Mouse (Mus musculus) CD4-positive helper T cell, adult 2 months (primary cell): ENCODE measurements around the gene Kirrel3.

Experiments used
- DNase-seq: peaks from one replicate; pipeline ENCODE4 v3.0.0-alpha.2; 2012; ENCODE audit warnings: low read depth, missing footprints, low spot score

Gene Kirrel3

DNA sequence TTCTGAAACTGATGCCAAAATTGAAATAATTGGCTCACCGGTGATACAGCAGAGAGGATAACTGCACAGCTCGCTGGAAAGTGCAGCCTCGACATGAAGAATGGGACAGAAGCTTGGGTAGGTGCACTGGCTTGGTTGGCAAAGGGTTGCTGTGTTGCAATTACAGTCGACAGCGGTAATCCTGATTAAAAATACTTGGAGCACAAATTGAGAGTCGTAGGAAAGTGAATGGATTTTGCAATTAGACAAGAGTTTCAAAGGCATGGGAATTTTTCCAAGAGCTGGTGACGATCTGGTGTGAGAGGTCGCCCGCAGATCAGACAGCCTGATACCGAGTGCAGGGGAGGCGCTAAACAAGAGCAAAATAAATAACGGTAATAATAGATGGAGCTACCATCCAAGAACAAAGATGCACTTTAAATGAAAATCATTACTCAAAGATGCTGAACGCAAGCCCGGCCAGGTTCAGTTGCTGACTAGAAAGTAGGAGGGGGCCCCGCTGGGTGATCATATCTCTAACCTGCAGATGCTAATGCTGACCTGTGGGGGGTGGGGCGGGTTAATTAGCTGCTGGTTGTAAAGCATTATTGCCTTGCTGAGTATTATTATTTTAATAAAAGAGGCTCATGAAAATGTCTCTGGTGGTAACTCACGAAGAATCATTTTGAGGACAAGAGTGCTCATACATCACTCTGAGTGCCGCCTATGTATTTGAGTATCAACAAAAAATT lies 338.8 kb downstream of the Kirrel3 start:
- DNase-seq = no peak

DNA sequence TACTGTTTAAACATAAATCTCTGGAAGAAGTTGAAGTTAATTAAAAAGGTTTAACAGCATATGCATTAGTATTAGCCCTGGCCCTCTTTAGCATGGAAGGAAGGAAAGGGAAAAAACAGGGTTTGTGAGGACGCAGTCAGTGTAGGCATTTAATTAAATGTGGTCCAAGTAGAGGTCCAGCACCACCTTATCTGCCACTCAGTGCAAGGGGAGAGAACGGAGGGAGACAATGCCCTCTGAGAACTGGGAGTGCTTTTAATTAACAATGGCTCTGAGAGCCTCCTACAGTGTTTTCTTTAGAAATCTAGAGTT lies 339.4 kb downstream of the Kirrel3 start:
- DNase-seq = no peak

DNA sequence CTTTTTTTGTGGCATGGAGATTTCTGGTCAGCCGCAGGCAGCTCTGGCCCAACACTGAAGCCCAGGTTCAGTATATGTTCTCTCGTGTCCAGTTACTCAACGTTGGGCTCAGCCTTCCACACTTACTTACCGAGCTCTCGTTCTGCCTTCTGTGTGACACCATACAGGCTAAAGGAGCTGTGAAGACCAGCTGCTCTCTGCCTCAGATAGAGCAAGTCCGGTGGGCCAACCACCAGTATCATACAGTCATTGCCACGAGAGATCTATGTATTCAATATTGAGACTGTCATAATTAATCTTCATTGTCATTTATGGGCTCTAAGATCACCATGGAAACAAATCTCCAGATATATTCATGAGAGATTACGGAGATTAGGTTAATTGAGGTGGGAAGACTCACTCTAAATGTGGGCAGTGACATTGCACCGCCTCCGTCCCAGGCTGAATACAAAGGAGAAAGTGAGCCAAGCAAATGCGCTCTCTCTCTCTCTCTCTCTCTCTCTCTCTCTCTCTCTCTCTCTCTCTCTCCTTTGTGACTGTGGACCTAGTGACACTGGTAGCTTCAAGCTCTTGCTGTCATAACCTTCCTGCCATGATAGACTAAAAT lies 339.8 kb downstream of the Kirrel3 start:
- DNase-seq = no peak

DNA sequence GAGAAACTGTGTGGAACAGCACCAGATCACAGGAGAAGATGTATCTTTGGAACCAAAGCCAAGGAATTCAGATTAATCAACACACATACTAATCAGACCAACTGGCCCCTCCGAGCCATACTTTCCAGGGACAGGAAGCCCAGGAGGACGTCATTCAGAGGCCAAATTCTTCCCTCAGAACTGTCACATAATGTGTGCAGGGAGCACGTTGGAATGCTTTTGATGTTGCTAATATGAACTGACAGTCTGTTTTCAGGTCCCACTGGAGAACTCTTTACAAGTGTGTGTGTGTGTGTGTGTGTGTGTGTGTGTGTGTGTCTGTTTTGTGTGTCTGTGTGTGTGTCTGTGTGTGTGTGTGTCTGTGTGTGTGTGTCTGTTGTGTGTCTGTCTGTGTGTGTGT lies 345.0 kb downstream of the Kirrel3 start:
- DNase-seq = no peak

DNA sequence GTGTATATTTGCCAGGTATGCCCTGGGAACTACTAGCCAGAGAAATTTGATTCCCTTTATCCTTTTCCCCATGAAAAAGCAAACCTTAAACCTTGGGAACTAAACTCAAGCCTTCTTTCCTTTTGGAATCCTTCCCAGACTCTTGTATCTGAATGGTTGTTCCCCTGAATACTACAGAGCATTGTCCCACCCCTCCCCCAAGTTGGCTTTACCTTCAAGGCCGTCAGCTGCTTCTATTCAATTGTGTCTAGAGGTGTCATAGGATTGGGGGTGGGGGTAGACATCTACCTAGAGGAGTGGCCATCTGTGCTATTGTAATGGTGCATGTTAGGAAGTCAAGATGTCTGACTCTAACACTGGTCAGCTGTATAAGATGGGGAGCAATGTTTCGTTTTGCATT lies 351.1 kb downstream of the Kirrel3 start:
- DNase-seq = no peak

DNA sequence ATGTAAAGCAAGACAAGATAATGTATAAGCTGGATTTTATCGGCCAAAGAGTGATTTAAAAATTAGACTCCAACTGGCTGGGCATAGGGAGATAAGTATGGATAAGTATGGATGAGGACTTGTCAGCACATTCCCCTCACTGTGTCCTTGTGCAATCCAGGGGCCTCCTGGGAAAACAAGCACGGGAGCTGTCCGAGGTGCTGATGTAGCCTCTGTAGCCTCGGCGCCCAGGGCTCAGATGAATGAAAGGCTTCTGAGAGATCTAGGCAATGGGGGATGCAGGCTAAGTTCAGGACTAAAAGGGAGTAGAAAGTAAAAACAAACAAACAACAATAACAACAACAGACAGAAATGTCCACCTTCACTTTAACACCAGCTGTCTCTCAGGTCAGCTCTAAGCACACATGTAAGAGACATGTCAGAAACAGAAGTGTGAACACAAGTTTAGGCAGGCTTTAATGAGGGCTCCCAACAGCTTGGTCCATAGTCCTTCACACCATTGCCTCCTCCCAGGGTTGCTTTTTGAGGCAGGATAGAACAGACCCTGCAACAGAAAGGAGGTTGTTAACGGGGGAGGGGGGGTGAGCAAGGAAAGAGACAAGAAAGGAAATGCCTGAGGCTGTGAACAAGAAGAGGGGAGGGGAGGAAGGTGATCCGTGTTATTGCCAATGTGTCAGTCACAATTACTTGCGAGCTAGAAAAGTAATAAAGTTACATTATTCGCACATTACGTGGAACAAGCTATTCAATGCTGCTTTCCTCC lies 352.2 kb downstream of the Kirrel3 start:
- no peak for DNase-seq

DNA sequence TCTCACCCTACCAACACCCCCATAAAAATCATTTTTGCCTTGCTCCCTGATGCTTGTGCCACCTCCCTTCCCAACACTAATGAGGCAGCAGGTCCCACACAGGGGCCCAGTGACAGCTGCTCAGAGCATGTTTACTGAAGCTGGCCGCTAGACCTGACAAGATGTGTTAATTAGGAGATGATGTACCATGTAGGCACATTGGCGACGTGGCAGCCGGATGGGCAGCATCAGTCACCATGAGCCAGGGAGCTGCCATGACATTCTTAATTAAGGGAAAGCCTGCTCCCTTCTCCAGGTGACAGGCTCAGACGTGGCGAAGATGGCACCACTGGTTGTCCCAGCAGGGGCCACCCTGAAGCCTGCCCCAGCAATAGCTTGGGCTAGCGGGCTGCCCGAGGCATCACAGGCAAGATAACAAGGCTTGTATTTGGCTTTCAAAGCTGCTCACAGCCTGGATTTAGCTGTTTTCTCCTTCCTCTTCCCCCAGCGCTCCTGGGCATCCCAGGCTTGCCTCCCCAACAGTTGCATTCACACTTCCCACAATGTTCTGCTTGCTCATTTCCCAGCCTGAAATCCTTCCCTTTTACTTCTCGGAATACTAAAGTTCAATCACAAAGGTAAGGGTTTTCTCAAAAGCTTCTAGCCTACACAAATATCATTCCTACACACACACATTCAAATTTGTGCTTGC lies 357.7 kb downstream of the Kirrel3 start:
- no peak for DNase-seq

DNA sequence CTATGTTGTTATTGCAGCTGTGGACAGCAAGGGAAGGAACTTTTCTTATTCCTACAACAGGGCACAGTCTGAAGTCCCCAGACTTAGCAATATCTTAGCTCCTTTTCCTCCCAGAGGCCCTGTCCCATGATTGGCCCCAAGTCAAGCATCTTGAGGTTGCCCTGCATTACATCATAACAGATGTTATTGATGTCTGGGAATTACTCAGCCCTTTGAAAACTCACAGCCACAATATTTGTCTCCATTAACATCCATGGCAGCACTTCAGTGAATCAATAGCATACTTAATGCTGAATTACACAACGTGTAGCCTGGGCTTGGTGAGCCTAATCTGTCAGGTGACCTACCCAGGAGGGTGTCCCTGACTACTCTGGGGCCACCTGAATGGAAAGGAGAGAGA lies 360.7 kb downstream of the Kirrel3 start:
- no peak for DNase-seq

DNA sequence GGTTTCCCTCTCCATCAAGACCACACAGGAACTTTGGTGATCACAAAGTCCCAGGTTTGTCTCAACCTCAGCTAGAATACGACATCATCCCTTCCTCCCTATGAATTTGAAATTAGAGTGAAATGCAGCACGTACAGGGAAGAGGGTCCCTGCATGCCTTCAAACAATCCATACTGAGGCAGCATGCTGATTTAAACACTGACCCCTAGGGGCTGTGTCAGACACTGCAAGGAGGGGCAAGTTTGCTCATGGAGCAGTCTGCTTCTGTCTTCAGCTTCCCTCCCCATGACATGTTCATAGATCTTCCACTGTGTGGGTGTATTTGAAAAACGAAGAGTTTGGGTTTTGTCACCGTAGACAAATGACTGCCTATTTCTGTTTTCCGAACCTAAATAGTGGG lies 362.0 kb downstream of the Kirrel3 start:
- no peak for DNase-seq

DNA sequence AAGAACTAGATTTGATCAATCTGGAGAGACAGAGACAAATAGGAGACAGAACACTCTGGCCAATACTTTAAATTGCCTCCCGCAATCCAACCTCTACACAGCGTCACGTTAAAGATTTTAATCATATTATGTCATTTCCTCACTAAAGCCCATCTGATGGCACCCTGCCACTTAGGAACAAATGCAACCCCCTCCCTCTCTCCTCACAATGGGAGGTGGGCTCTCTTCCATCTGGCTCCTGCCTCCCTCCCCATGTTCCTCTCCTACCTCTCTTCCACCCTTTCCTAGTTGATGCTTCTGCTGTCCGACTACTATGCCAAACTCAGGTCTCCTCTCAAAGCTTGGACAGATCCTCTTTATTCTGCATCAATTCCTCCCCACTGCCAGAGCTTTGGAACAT lies 365.4 kb downstream of the Kirrel3 start:
- no peak for DNase-seq

DNA sequence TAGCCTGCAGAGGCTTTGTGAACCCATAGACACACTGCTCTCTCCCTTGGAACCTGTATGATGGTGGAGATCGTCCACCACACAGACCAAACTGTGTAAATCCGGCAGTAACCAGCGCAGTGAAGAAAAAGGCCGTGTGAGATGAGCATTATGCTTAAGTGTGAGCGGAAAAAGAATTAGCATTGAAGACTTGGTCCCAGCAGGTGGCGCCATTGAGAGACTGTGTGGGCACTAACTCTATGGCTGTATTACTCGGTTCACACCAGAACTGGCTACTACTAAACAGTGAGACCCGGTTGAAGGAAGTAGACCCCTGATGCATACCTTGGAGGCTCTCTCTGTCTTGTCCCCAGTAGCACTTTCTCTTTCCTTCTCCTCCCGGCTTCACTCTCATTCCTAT lies 371.9 kb downstream of the Kirrel3 start:
- DNase-seq = no peak

DNA sequence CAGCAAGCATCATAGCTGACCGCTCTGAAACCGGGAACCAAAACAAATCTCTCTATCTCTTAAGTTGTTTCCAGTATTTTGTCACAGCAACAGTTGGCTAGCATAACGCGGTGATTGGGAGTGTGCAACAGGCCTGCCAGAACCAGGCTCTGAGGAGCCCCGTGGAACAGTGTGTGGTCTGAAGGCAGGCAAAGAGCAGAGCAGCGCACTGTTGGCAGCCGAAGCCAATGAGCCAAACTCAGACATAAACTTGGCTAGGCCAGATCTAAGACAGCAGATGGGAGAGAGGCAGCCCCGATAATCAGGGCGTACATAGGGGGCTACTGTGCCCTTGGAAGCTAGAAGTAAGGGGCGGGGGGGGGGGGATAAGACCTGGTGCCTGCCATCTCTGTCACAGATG lies 372.4 kb downstream of the Kirrel3 start:
- DNase-seq = no peak

DNA sequence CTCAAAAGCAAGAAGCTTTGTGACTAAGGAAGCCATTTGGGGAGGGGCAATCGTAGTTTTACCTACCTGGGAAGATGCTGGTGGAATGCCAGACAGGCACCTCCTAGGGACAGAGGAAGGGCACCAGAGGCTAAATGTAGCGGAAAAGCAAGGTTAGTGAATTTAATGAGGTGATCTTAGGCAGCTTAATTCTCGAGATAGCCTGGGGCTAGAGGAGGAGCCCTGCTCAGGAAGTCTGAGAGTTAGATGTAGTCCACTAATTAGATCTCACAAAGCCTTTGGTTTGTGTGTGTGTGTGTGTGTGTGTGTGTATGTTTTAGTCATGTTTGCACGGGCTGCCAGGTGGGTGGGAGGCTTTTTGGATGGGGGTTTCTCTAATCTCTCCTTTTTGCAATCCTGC lies 375.2 kb downstream of the Kirrel3 start:
- no peak for DNase-seq

DNA sequence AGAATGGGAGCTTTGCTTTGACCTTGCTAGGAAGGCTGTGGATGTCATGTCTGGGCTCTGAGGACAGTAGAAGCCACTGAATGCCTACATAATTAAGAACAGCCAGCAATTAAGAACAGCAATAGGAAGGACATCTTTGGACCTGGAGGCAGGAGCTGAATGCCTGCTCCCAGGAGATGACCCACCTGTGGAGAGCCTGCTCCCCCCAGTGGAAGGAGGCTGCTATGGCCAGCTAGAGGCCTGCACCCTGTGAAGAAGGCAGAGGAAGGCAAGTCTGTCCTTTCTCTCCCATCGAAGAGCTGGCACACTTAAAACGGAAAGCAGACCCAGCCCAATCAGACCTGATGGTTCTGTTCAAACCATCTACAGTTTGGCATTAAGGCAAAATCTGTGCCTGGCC lies 376.1 kb downstream of the Kirrel3 start:
- no peak for DNase-seq

DNA sequence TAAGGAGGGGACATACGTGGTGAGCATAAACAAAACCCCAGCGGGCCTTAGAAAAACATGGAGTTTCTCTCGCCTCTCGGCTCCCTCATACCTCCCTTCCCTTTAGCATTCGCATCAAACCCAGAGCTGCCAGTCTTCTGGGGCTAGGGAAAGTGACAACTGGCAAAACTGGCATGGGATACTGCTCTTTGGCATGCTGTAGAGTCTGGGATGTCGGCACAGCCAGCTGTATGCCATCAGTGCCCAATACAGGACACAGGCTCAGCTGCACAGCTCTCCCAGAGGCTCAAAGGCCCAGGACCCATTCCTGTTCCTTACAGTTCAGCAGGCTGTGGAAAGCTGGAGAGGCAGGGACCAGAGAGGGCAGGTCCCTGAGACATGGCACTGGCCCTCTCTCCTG lies 379.9 kb downstream of the Kirrel3 start:
- no peak for DNase-seq

DNA sequence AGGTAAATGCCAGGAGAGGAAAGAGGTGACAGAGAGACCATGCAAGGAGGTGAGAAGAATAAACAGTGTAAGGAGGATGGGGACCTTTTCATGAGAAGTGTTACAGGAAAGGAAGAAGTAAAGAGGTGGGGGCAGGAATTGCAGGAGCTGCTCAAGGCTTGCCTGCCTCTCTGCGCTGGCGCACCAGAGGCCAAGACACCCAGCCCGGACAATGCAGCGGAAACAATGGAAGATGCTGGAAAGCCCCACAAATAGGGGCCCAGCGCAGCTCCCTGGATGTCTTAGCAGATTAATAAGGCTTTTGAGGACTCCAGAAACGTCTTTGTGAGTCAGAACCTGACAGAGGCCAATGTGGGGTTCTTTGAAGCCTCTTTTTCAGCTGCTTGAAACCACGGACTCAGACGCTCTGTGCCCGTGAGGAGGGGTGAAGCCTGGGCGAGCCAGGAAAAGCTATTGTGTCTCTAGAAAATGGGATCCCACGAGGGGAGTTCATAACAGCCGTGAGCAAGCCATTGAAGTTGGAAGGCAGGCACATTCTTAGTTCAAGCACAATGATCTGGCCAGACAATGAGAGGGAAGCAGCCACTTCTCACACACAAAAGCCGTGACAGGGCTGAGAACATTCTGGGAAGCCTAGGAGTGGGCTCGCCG lies 385.7 kb downstream of the Kirrel3 start:
- no peak for DNase-seq

DNA sequence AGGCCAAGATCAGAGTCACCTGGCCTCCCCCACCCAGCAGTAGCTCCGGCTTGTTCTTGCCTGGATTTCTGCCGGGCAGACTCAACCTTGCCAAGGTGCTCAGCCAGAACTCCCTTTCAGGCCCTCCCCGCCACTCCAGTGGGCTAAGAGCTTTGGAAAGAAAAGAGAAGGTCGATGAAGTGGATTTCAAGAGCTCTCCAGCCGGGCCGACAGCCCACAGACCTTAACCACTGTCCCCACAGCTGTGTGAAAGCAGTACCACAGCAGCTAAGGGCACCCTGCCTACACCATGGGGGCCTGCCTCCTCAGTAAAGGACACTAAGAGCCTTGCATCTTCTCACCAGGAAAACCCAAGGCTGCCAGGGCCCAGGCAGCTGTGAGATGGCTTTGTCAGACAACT lies 389.5 kb downstream of the Kirrel3 start:
- no peak for DNase-seq

DNA sequence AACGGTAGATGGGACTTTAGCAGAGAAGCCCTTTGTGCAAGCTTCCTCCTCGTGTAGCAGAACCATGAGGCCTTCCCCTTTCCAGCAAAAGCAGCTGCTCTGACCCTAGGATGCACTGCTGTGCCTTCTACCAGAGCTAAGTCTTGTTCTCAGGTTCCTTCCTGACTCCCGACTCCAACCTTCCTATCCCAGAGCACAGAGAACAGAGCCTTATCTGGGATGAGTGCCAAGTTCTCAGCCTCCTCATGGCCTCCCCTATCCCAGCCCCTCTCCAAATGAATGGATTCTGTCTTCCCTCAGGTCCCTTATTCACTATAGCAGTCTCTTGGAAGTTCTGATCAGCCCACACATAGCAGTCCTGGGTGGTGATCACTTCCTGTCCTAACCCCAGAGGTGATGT lies 391.5 kb downstream of the Kirrel3 start:
- DNase-seq = no peak

DNA sequence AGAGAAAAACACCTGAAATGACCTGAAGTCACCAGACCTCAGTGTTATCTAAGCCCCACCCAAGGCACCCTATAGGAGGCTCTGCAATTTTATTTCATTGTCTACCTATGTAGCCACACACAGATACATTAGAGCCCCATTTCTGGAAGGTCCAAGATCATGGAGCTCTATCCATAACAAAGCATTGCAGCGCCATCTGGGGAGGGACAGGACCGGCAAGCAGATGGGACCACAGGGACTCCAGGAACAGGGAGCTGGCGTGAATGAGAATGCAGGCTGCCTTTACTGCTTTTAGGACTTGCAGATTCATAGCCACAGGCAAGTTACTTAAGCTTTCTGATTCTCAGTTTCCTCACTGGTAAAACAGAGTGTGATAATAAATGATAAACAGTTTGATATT lies 392.1 kb downstream of the Kirrel3 start:
- no peak for DNase-seq

DNA sequence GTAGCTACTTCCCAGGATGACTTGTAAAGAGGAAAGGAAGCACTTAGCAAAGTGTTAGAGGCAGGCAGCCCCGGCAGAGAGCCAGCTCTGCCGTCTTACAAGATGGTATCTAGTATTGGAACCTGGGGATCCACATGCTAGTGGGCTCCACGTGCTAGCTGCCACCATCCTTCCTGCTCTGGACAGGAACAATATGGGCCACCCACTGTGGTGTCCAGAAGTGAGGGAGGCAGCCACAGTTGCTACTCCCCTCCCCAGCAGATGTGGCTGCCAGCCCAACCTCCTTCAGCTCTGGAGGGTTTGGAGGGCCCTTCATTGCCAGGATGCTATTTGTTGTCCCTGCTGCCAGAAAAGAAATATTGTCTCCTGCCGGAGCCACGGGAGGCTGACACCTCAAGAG lies 396.1 kb downstream of the Kirrel3 start:
- no peak for DNase-seq

DNA sequence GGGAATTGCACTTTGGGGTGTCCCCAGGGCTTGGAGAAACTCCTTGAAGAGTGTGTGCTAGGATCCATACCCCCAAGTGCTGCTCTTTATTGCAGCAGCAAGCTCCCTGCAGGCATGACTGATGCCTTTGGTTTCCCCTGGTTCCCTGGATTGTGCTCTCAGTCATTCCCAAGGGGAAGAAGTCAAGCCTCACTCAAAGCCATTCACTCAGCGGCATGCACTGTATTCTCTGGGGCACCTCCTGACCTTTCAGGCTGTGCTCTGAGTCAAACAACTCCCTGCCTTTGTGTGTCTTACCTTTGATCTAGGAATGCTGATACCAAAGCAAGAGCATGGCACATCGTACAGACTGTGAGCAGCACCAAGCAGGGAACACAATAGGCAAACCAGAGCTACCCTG lies 396.5 kb downstream of the Kirrel3 start:
- no peak for DNase-seq

DNA sequence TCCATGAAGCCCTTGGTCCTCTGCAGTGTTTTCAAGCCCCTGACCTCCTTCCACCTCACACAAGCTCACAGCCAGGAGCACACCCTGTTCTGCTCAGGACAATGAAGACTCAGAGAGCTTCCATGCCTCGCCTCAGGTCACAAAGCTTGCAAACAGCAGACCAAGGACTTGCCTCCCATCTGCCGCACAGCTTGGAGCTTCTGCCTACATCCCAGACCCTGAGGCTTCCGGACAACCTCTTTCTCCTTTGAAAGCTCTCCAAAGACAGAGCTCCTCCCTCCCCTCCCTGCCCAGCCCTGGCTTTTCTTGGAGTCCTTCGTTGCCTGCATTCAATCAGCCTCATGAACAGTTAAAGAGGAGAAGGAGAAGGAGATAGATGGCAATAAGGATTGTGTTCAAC lies 397.4 kb downstream of the Kirrel3 start:
- no peak for DNase-seq
